Mouse (Mus musculus) right cerebral cortex, postnatal 36 days (tissue): ENCODE data around the gene Mtmr12.
A peak's percentile ranks its signal among the peaks of the same experiment; 100 is the strongest.
"Not testable (repeated sequence)": the region's sequence is repeated elsewhere in the genome, so short reads cannot be mapped to it uniquely, and the experiment has no call there.

Experiments used
- DNase-seq, 2 experiments: peaks; one replicate each; pipeline ENCODE4 v3.0.0; 2022; ENCODE audit warnings: low spot score in 2 of 2, mixed read lengths in 1 of 2

Gene Mtmr12

GRCm38 (mm10) chr15:12212266-12212665 lies 7.4 kb downstream of the Mtmr12 start:
- no peak for DNase-seq

GRCm38 (mm10) chr15:12214531-12215414 lies 9.9 kb downstream of the Mtmr12 start:
- no peak for DNase-seq

GRCm38 (mm10) chr15:12215415-12215718 lies 10.5 kb downstream of the Mtmr12 start:
- DNase-seq = peak; percentile 81 to 86

GRCm38 (mm10) chr15:12216119-12216518 lies 11.3 kb downstream of the Mtmr12 start:
- DNase-seq = no peak

GRCm38 (mm10) chr15:12216798-12217197 lies 12.0 kb downstream of the Mtmr12 start:
- DNase-seq = no peak

GRCm38 (mm10) chr15:12217332-12217731 lies 12.5 kb downstream of the Mtmr12 start:
- not testable (repeated sequence) for DNase-seq

GRCm38 (mm10) chr15:12217849-12218248 lies 13.0 kb downstream of the Mtmr12 start:
- no peak for DNase-seq

- no peak for DNase-seq
These were observed 14.0 kb downstream of the Mtmr12 start for GRCm38 (mm10) chr15:12218583-12219382.

- DNase-seq = no peak
These were observed 16.3 kb downstream of the Mtmr12 start for GRCm38 (mm10) chr15:12221131-12221530.

GRCm38 (mm10) chr15:12222564-12223302 lies 17.9 kb downstream of the Mtmr12 start:
- no peak for DNase-seq

GRCm38 (mm10) chr15:12223393-12223792 lies 18.6 kb downstream of the Mtmr12 start:
- DNase-seq = no peak

GRCm38 (mm10) chr15:12224239-12224638 lies 19.4 kb downstream of the Mtmr12 start:
- DNase-seq = no peak

GRCm38 (mm10) chr15:12225062-12225461 lies 20.2 kb downstream of the Mtmr12 start:
- no peak for DNase-seq

GRCm38 (mm10) chr15:12226908-12227307 lies 22.1 kb downstream of the Mtmr12 start:
- no peak for DNase-seq

- no peak for DNase-seq
These were observed 22.5 kb downstream of the Mtmr12 start for GRCm38 (mm10) chr15:12227355-12227754.

- no peak for DNase-seq
These were observed 24.9 kb downstream of the Mtmr12 start for GRCm38 (mm10) chr15:12229603-12230242.

GRCm38 (mm10) chr15:12230243-12230935 lies 25.6 kb downstream of the Mtmr12 start:
- DNase-seq = no peak

- DNase-seq = no peak
These were observed 26.6 kb downstream of the Mtmr12 start for GRCm38 (mm10) chr15:12231462-12231861.

GRCm38 (mm10) chr15:12232429-12232828 lies 27.6 kb downstream of the Mtmr12 start:
- no peak for DNase-seq

GRCm38 (mm10) chr15:12233021-12233420 lies 28.2 kb downstream of the Mtmr12 start:
- no peak for DNase-seq

- no peak for DNase-seq
These were observed 30.7 kb downstream of the Mtmr12 start for GRCm38 (mm10) chr15:12235559-12235958.
